Mouse (Mus musculus) forebrain, embryonic 14.5 days (tissue): ENCODE results near the gene Fam189a1. TPM values are rescaled to one million over a fixed set of nuclear protein-coding genes. Genes with fewer than 3 reads are reported as not detected.
A peak's percentile ranks its signal among the peaks of the same experiment; 100 is the strongest.

Experiments
- ATAC-seq: fragments of 200-750 bp; cut with Nextera tagmentation; 2 replicates; pipeline ENCODE4 v1.8.0; 2017; ENCODE audit warnings: mild to moderate bottlenecking, moderate library complexity
- DNase-seq: peaks from one replicate; pipeline ENCODE4 v3.0.0-alpha.2; 2015; ENCODE audit warnings: low spot score
- H3K27ac ChIP-seq: fragments of 300-500 bp; sonication (generic); 2 replicates; pipeline ENCODE4 v1.5.1; 2014; ENCODE audit warnings: low read depth, mild to moderate bottlenecking, control low read depth, low read length, moderate library complexity
- H3K27me3 ChIP-seq: fragments of 300-500 bp; sonication (generic); replicated peaks from 2 replicates; pipeline ENCODE4 v1.6.1; 2014; ENCODE audit warnings: low read length, control low read depth, mixed read lengths; ENCODE audit not compliant: control insufficient read depth, insufficient read depth
- H3K36me3 ChIP-seq: fragments of 300-500 bp; sonication (generic); 2 replicates; pipeline ENCODE4 v1.6.1; 2014; ENCODE audit warnings: low read length, control low read depth; ENCODE audit not compliant: control insufficient read depth, insufficient read depth
- H3K4me1 ChIP-seq: fragments of 300-500 bp; sonication (generic); 2 replicates; pipeline ENCODE4 v1.6.1; 2014; ENCODE audit warnings: antibody characterized with exemption, low read length, control low read depth; ENCODE audit not compliant: control insufficient read depth, insufficient read depth
- H3K4me2 ChIP-seq: fragments of 300-500 bp; sonication (generic); 2 replicates; pipeline ENCODE4 v1.6.1; 2014; ENCODE audit warnings: mild to moderate bottlenecking, control low read depth, low read length
- H3K4me3 ChIP-seq: fragments of 300-500 bp; sonication (generic); 2 replicates; pipeline ENCODE4 v1.5.1; 2014; ENCODE audit warnings: low read depth, low read length, control low read depth
- H3K9ac ChIP-seq: fragments of 300-500 bp; sonication (generic); 2 replicates; pipeline ENCODE4 v1.6.1; 2014; ENCODE audit warnings: mild to moderate bottlenecking, low read length, control low read depth, moderate library complexity
- H3K9me3 ChIP-seq: fragments of 300-500 bp; sonication (generic); replicated peaks from 2 replicates; pipeline ENCODE4 v1.6.1; 2016; ENCODE audit warnings: low read length, control low read depth, mixed read lengths; ENCODE audit not compliant: control insufficient read depth
- WGBS: fragments of 180-500 bp; shearing (Covaris S2); extraction: QIAGEN DNeasy Blood & Tissue Kit; methylation state at CpG from one replicate; pipeline ENCODE4 v1.1.7; 2014; 5-methylcytosine and 5-hydroxymethylcytosine counted together
- polyA plus RNA-seq: library from polyadenylated mRNA; unstranded; fragments of >200 nt; fragmentation: Nextera tagmentation; extraction: Ambion mirVana; gene quantifications from 2 replicates; pipeline ENCODE4 v1.2.1, GENCODE M21; 2014

Gene Fam189a1
- polyA plus RNA-seq, 1 experiment from 2014 or later = 2.6 TPM

- no peak overlapping the region for H3K4me3 ChIP-seq
- no peak overlapping the region for H3K27ac ChIP-seq
- no peaks in the 10 kb centered on the region for H3K27me3 ChIP-seq
- WGBS = 70% methylated on average over 4 of the region's 4 CpGs
- H3K9me3 ChIP-seq = no peaks in the 10 kb centered on the region
- no peaks in the 10 kb centered on the region for H3K36me3 ChIP-seq
- no peak overlapping the region for H3K9ac ChIP-seq
- no peak overlapping the region for H3K4me2 ChIP-seq
- ATAC-seq (no peak), DNase-seq (no peak)
- H3K4me1 ChIP-seq = no peaks in the 10 kb centered on the region
Measured at GRCm38 (mm10) chr7:65091486-65091885, 64.9 kb downstream of the Fam189a1 start.

GRCm38 (mm10) chr7:65085972-65086371, 70.4 kb downstream of the Fam189a1 start:
- Histone ChIP-seq H3K27me3 (no peaks in the 10 kb centered on the region), H3K9ac (no peak overlapping the region), H3K4me1 (peaks cover 4% of the 10 kb centered on the region; the same call in 1 of the 2 replicates), H3K4me3 (no peak overlapping the region), H3K9me3 (no peaks in the 10 kb centered on the region), H3K36me3 (no peaks in the 10 kb centered on the region), H3K27ac (no peak overlapping the region), H3K4me2 (no peak overlapping the region)
- DNase-seq (no peak), ATAC-seq (no peak)
- 64% methylated on average over 6 of the region's 6 CpGs for WGBS

GRCm38 (mm10) chr7:65082778-65083091, 73.6 kb downstream of the Fam189a1 start:
- no peak overlapping the region for H3K9ac ChIP-seq
- DNase-seq = no peak
- no peaks in the 10 kb centered on the region for H3K27me3 ChIP-seq
- no peak overlapping the region for H3K27ac ChIP-seq
- no peak overlapping the region for H3K4me2 ChIP-seq
- 25% methylated on average over 3 of the region's 3 CpGs for WGBS
- no peak overlapping the region for H3K4me3 ChIP-seq
- H3K9me3 ChIP-seq = no peaks in the 10 kb centered on the region
- no peaks in the 10 kb centered on the region for H3K36me3 ChIP-seq
- peaks cover 4% of the 10 kb centered on the region; the same call in 1 of the 2 replicates for H3K4me1 ChIP-seq
- ATAC-seq = no peak

- no peak overlapping the region for H3K4me2 ChIP-seq
- no peak overlapping the region for H3K27ac ChIP-seq
- no peak overlapping the region for H3K4me3 ChIP-seq
- WGBS = 28% methylated on average over 6 of the region's 6 CpGs
- H3K27me3 ChIP-seq = no peaks in the 10 kb centered on the region
- no peaks in the 10 kb centered on the region for H3K9me3 ChIP-seq
- H3K36me3 ChIP-seq = no peaks in the 10 kb centered on the region
- DNase-seq (no peak), ATAC-seq (no peak)
- peaks cover 4% of the 10 kb centered on the region; the same call in 1 of the 2 replicates for H3K4me1 ChIP-seq
- no peak overlapping the region for H3K9ac ChIP-seq
Measured at GRCm38 (mm10) chr7:65081979-65082777, 74.2 kb downstream of the Fam189a1 start.

GRCm38 (mm10) chr7:65076134-65076533, 80.2 kb downstream of the Fam189a1 start:
- 88% methylated on average over 4 of the region's 4 CpGs for WGBS
- no peak overlapping the region for H3K9ac ChIP-seq
- no peak overlapping the region for H3K4me3 ChIP-seq
- H3K27me3 ChIP-seq = no peaks in the 10 kb centered on the region
- H3K4me1 ChIP-seq = no peaks in the 10 kb centered on the region
- no peaks in the 10 kb centered on the region; the same call in 1 of the 2 replicates for H3K9me3 ChIP-seq
- DNase-seq (no peak), ATAC-seq (no peak)
- no peaks in the 10 kb centered on the region for H3K36me3 ChIP-seq
- no peak overlapping the region for H3K27ac ChIP-seq
- H3K4me2 ChIP-seq = no peak overlapping the region

- no peak for DNase-seq
- no peak for ATAC-seq
- H3K9ac ChIP-seq = no peak overlapping the region
- H3K4me1 ChIP-seq = no peaks in the 10 kb centered on the region
- H3K9me3 ChIP-seq = no peaks in the 10 kb centered on the region; the same call in 1 of the 2 replicates
- no peaks in the 10 kb centered on the region for H3K27me3 ChIP-seq
- WGBS = 51% methylated on average over 9 of the region's 9 CpGs
- H3K4me2 ChIP-seq = no peak overlapping the region
- no peak overlapping the region for H3K27ac ChIP-seq
- no peak overlapping the region for H3K4me3 ChIP-seq
- H3K36me3 ChIP-seq = no peaks in the 10 kb centered on the region
Measured at GRCm38 (mm10) chr7:65074194-65074593, 82.2 kb downstream of the Fam189a1 start.

- no peak overlapping the region for H3K4me3 ChIP-seq
- ATAC-seq (peak; percentile 63), DNase-seq (peak; percentile 67)
- no peak overlapping the region for H3K4me2 ChIP-seq
- no peaks in the 10 kb centered on the region for H3K4me1 ChIP-seq
- no peaks in the 10 kb centered on the region for H3K27me3 ChIP-seq
- H3K27ac ChIP-seq = no peak overlapping the region
- no peaks in the 10 kb centered on the region for H3K36me3 ChIP-seq
- no peak overlapping the region for H3K9ac ChIP-seq
- no peaks in the 10 kb centered on the region; the same call in 1 of the 2 replicates for H3K9me3 ChIP-seq
- 23% methylated on average over 6 of the region's 6 CpGs for WGBS
Measured at GRCm38 (mm10) chr7:65073555-65073954, 82.8 kb downstream of the Fam189a1 start.

- no peak overlapping the region for H3K9ac ChIP-seq
- DNase-seq = no peak
- no peaks in the 10 kb centered on the region for H3K36me3 ChIP-seq
- no peak overlapping the region for H3K27ac ChIP-seq
- no peaks in the 10 kb centered on the region for H3K9me3 ChIP-seq
- no peak overlapping the region for H3K4me2 ChIP-seq
- no peak for ATAC-seq
- no peak overlapping the region for H3K4me3 ChIP-seq
- H3K27me3 ChIP-seq = no peaks in the 10 kb centered on the region
- 86% methylated on average over 7 of the region's 7 CpGs for WGBS
- H3K4me1 ChIP-seq = no peaks in the 10 kb centered on the region
Measured at GRCm38 (mm10) chr7:65066211-65066610, 90.2 kb downstream of the Fam189a1 start.

- H3K27ac ChIP-seq = no peak overlapping the region
- ATAC-seq (no peak), DNase-seq (no peak)
- no peaks in the 10 kb centered on the region for H3K9me3 ChIP-seq
- H3K9ac ChIP-seq = no peak overlapping the region
- H3K4me3 ChIP-seq = no peak overlapping the region
- H3K36me3 ChIP-seq = no peaks in the 10 kb centered on the region
- 84% methylated on average over 7 of the region's 7 CpGs for WGBS
- H3K4me1 ChIP-seq = no peaks in the 10 kb centered on the region
- no peaks in the 10 kb centered on the region for H3K27me3 ChIP-seq
- no peak overlapping the region for H3K4me2 ChIP-seq
Measured at GRCm38 (mm10) chr7:65065457-65065856, 90.9 kb downstream of the Fam189a1 start.
